Mouse (Mus musculus) ES-E14 (cell line): ENCODE measurements at regions not wholly inside any gene's neighbourhood (a gene's known extent, or its start where the extent isn't known, plus 50 kb on each side); places are given as distances from the start of the nearest gene placed in this dataset.

Source experiments
- DNase-seq: peaks from one replicate; pipeline ENCODE4 v3.0.0-alpha.2; 2013; ENCODE audit warnings: low read depth, low spot score
- H3K27ac ChIP-seq: 2 replicates; pipeline ENCODE4 v1.5.1; 2012; ENCODE audit warnings: low read depth, mild to moderate bottlenecking, low read length, moderate library complexity, mixed read lengths; ENCODE audit not compliant: poor library complexity, insufficient read depth, severe bottlenecking
- H3K36me3 ChIP-seq: 2 replicates; pipeline ENCODE4 v1.6.1; 2012; ENCODE audit warnings: mild to moderate bottlenecking, low read length, moderate library complexity, mixed read lengths; ENCODE audit not compliant: control insufficient read depth, poor library complexity, insufficient read depth, severe bottlenecking
- H3K4me1 ChIP-seq, 2 experiments: fragments of 150-350 bp in 1 of 2; sonication (generic) in 1 of 2; 2 replicates each; pipeline ENCODE4 v1.6.1; 2012; ENCODE audit warnings: low read length in 2 of 2, mild to moderate bottlenecking in 1 of 2, mixed read lengths in 1 of 2; ENCODE audit not compliant: control insufficient read depth in 2 of 2, insufficient read depth in 2 of 2, poor library complexity in 1 of 2
- H3K4me3 ChIP-seq, 2 experiments: fragments of 150-350 bp in 1 of 2; sonication (generic) in 1 of 2; 2 replicates each; pipeline ENCODE4 v1.5.1; 2012; ENCODE audit warnings: low read length in 2 of 2, low read depth in 1 of 2, mild to moderate bottlenecking in 1 of 2, mixed read lengths in 1 of 2; ENCODE audit not compliant: insufficient read depth in 1 of 2, poor library complexity in 1 of 2, severe bottlenecking in 1 of 2
- H3K9ac ChIP-seq: 2 replicates; pipeline ENCODE4 v1.6.1; 2012; ENCODE audit warnings: low read depth, mild to moderate bottlenecking, low read length, mixed read lengths; ENCODE audit not compliant: poor library complexity, insufficient read depth, severe bottlenecking
- H3K9me3 ChIP-seq: fragments of 150-350 bp; sonication (generic); 2 replicates; pipeline ENCODE4 v1.6.1; 2012; ENCODE audit warnings: low read depth, mild to moderate bottlenecking, low read length; ENCODE audit not compliant: control insufficient read depth, insufficient read depth
- CHD2 ChIP-seq: IDR thresholded peaks from 2 replicates; pipeline ENCODE4 v1.6.1; 2014; ENCODE audit warnings: mild to moderate bottlenecking, low read depth, low read length, inconsistent platforms
- HCFC1 ChIP-seq: IDR thresholded peaks from 2 replicates; pipeline ENCODE4 v1.6.1; 2012; ENCODE audit warnings: low read length, inconsistent platforms, borderline replicate concordance; ENCODE audit not compliant: insufficient read depth
- MAFK ChIP-seq: IDR thresholded peaks from 2 replicates; pipeline ENCODE4 v1.6.1; 2014; ENCODE audit warnings: mild to moderate bottlenecking, low read depth, low read length, inconsistent platforms; ENCODE audit not compliant: insufficient read depth
- ZC3H11A ChIP-seq: IDR thresholded peaks from 2 replicates; pipeline ENCODE4 v1.6.1; 2012; ENCODE audit warnings: low read depth, mild to moderate bottlenecking, inconsistent platforms, low read length, borderline replicate concordance
- ZNF384 ChIP-seq: IDR thresholded peaks from 2 replicates; pipeline ENCODE4 v1.6.1; 2012; ENCODE audit warnings: low read depth, low read length, inconsistent platforms
- in situ Hi-C, 2 experiments: fragments of 600-800 bp; cut with MboI; formaldehyde crosslinking; loops; one replicate each; pipeline ENCODE4 v1.15.1; 2025; ENCODE audit warnings: low sequenced_read_pairs in 2 of 2, inconsistent platforms in 1 of 2; ENCODE audit not compliant: unreplicated experiment in 2 of 2

DNA sequence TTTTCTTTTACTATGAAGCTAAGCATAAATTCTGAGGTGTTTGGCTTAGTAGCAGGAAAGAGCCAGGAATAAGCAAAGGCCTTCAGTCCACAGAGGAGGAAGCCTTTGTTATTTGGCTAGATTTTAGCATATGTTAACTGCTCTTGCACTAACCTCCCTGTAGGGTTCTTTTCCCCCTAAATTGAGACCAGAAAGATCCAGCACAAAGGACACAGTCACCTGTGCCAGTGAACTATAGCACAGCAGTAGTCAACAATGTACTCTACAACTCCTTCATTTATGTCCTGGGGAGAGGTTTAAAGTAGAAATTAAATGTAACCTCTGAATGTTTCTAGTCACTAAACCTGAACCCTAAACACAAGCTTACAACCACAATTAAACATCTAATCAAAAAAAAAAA, 90.1 kb upstream of the Gm11238 start:
- Histone ChIP-seq H3K27ac (no peak overlapping the region), H3K36me3 (no peaks in the 10 kb centered on the region), H3K4me3 (no peak overlapping the region), H3K4me1 (peaks cover 0 to 6% of the 10 kb centered on the region in 2 experiments; a peak in 2 of 4 replicates), H3K9ac (no peak overlapping the region), H3K9me3 (no peaks in the 10 kb centered on the region)
- in situ Hi-C loops: no loop called here
- peak; percentile 36 for DNase-seq
- TF ChIP-seq MAFK (no peak), HCFC1 (no peak), CHD2 (no peak), ZC3H11A (no peak), ZNF384 (no peak)

GRCm38 (mm10) chr4:73516717-73517116, 91.0 kb upstream of the Gm11238 start:
- H3K4me3 ChIP-seq: no peak overlapping the region
- in situ Hi-C loops: no loop called here
- DNase-seq: no peak

GRCm38 (mm10) chr4:73506860-73507259, 100.8 kb upstream of the Gm11238 start:
- Histone ChIP-seq H3K9me3 (no peaks in the 10 kb centered on the region), H3K4me3 (no peak overlapping the region), H3K27ac (no peak overlapping the region), H3K4me1 (no peaks in the 10 kb centered on the region), H3K9ac (no peak overlapping the region), H3K36me3 (no peaks in the 10 kb centered on the region)
- in situ Hi-C loops: no loop called here
- TF ChIP-seq CHD2: no peak
- no peak for TF ChIP-seq ZNF384
- TF ChIP-seq HCFC1: no peak
- TF ChIP-seq ZC3H11A: no peak
- TF ChIP-seq MAFK: no peak
- DNase-seq: no peak

More at GRCm38 (mm10) chr4:73516717-73517116, 91.0 kb upstream of the Gm11238 start:
- Histone ChIP-seq H3K4me1 (peaks cover 0 to 6% of the 10 kb centered on the region in 2 experiments; a peak in 2 of 4 replicates), H3K27ac (no peak overlapping the region), H3K36me3 (no peaks in the 10 kb centered on the region), H3K9me3 (no peaks in the 10 kb centered on the region), H3K9ac (no peak overlapping the region)
- no peak for TF ChIP-seq ZC3H11A
- TF ChIP-seq MAFK: no peak
- no peak for TF ChIP-seq ZNF384
- no peak for TF ChIP-seq HCFC1
- no peak for TF ChIP-seq CHD2

DNA sequence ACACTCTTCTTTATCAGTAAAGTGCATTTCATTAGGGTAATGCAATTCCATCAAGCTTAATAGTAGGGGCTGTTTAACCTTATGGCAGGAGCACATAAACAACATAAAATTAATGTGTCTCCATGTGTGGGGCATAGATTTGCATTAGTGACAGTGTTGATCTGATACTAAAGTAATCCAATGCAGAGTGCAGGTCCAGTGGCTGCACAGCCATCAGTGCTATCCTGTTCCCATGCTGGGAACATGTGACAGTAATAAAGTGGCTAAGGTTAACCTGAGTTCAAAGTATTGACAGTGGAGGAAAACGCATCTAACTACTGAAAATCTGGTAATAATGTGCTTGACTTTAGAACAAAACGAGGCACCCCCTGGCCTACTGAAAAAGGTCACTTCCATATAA, 84.3 kb upstream of the Gm11487 start:
- H3K36me3 ChIP-seq: no peaks in the 10 kb centered on the region
- no peak overlapping the region for H3K9ac ChIP-seq
- no peaks in the 10 kb centered on the region for H3K4me1 ChIP-seq
- DNase-seq: no peak
- no peaks in the 10 kb centered on the region for H3K9me3 ChIP-seq
- H3K4me3 ChIP-seq: no peak overlapping the region
- H3K27ac ChIP-seq: no peak overlapping the region
- in situ Hi-C loops: no loop called here
- no peak for TF ChIP-seq MAFK
- no peak for TF ChIP-seq CHD2
- no peak for TF ChIP-seq ZC3H11A
- no peak for TF ChIP-seq ZNF384
- no peak for TF ChIP-seq HCFC1
